Mouse (Mus musculus) left cerebral cortex, postnatal 36 days (tissue): ENCODE data around the gene Ifitm3. TPM values are rescaled to one million over a fixed set of nuclear protein-coding genes. Genes with fewer than 3 reads are reported as not detected.
"Not testable (repeated sequence)": the region's sequence is repeated elsewhere in the genome, so short reads cannot be mapped to it uniquely, and the experiment has no call there.

ENCODE experiments used
- DNase-seq, 2 experiments: peaks; one replicate each; pipeline ENCODE4 v3.0.0; 2021 to 2022; ENCODE audit warnings: low spot score in 2 of 2, mixed read lengths in 1 of 2
- intact Hi-C: fragments of 180-260 bp; cut with DNase I; formaldehyde crosslinking; loops from one replicate; pipeline ENCODE4 v1.15.1; 2025
- total RNA-seq, 2 experiments: library from RNA; stranded (reverse); gene quantifications; 2 replicates each; pipeline ENCODE4 v1.2.3; 2021

Ifitm3 gene
- total RNA-seq, 2 experiments from 2014 or later, result 9.6 to 14.3 TPM

DNA sequence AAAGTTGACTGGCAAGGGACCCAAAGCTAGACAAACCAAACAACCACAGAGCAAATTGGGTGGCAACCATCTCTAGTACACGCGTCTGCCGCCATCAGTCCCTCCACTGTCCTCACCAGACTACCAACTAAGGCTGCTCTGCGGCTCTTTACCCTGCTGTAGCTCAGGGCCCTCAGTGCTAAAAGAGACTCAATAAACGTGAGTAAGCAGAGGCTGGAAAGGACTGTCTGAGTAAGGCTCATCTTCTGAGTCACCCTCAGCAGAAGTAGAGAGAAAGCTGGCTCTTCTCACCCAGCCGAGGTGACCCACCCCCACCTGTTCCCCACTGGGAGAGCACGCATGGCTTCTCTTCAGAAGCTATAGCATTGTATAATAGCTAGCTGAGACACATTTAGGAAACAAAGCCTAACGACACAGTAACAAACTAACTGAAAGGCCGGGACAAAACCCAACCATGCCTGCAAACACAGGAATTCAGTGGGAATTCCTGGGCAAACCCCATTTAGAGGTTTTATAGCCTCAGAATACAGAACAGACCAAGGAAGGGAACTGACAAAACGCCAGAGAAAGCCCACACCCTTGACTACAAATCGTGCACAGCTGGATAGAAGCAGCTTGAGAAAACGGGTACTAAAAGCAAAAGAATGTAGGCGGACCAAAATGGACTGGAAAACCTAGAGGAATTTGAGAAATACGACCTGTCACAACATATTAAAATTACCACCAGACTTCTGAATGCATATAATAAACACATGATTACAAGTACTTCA is 37.0 kb downstream of the Ifitm3 start:
- DNase-seq, result no peak
- intact Hi-C loops, result no loop called here

DNA sequence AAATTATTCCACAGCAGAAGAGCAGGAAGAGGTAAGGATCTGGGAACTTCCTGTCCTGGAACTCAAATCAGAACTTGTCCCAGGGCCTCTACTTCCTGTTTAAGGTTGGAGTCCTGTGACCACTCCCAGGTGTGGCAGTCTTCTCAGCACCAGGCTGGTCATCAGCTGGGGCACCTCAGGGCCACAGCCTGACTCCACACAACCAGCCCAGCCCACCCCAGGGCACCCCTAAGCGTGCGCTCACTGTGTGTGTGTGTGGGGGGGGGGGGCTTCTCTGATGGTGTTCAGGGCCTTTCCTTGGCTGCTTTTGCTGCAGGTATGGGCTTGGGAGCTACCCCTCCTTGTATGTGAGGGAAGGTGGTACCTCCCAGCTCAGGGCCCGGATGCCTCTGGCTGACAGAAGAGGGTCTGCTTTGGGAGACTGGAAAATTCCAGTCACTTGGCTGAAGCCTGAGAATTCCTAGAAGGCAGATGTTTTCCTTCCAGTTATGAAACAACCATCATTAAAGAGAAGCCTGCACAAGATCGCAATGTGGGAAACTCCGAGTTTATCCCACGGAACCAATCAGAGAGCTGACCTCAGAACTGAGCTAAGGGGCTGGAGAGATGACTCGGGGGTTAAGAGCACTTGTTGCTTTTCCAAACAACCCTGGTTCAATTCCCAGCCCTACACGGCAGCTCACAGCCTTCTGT is 38.9 kb downstream of the Ifitm3 start:
- DNase-seq, result no peak
- intact Hi-C loops, result no loop called here

DNA sequence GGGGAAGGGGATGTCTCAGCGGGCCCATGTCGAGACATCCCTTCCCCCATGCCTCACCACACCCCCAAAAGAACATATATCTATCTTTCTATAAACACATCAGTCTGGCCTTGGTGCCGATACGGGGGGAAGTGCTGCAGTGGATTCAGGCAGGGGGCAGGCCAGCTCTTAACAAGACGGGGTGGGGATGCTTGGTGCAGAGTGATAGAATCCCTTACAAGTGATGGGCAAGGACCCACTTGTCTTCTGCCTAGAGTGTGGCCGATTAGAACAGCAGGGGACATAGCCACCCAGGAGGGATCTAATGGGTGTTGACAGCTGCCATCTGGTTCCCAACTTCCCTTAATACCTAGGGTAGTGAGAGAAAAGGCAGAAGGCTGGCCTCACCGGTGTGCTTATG is 39.6 kb downstream of the Ifitm3 start:
- intact Hi-C loops, result no loop called here

DNA sequence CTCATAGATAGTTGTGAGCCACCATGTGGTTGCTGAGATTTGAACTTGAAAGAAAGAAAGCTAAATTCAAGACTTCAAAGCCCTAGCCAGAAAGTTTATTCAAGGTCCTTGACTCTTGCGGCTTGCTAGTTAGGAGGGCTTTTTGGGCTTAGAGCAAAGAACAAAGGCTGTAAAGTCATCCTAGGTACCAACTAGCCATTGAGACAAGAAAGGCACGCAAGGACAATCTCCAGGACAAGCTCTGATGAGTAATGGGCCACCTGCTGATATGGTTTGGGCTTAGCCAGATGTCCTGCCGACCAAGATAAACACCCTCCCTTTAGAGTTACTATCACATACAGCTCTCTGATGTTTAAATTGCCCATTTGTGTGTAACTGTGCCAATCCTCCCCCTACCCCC is 41.9 kb downstream of the Ifitm3 start:
- intact Hi-C loops, DNase-seq: not testable (repeated sequence)

More for the DNA sequence above, 39.6 kb downstream of the Ifitm3 start:
- DNase-seq, result no peak

DNA sequence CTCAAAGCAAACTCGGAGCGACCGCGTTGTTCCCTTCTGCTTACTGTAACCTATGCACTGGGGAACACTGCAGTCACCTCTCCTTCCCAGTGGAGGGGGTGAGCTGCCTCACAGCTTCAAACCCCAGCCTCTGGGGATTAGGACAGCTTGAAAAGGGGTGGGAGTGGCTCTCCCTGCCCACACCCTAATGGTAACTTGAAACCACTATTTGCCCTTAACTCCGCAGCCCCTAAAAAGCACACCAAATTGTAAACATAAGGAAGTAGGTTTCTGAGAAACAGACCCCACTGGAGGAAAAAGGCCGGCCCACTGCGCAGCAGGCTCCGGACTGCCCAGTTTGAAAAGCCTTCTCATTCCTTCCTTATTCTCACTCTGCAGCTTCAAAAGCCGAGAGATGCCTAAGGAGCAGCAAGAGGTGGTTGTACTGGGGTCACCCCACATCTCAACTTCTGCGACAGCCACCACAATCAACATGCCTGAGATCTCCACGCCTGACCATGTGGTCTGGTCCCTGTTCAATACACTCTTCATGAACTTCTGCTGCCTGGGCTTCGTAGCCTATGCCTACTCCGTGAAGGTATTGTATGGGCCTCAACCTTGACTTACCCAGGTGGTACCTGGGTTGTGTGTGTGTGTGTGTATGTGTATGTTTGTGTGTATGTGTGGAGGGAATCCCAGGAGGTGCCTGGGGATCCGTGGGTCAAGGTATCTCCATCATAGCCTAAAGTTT is 42.5 kb downstream of the Ifitm3 start:
- intact Hi-C loops, result no loop called here

DNA sequence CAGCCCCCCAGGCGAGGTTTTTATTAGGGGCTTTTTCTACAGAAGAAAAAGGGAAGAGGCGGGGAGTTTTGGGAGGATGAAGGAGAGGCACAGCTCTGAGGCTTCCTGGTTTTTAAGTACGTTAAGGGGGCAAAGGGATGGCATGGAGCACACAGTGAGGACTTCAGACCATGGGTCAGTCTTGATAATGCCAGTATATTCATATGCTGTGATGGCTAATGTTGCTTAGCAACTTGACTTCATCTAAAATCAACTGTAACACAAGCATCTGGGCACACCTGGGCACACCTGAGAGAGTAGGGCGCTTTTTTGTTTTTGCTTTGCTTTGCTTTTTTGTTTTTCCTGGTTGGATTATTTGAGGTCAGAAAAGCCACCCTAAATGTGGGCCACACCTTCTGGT is 43.6 kb downstream of the Ifitm3 start, which contains the start of gene Ifitm1:
Ifitm1 (plus strand) TSS at position 301 of the 400 bp plus-strand sequence.
- DNase-seq, result no peak
- intact Hi-C loops, result no loop called here

More for the DNA sequence above, 42.5 kb downstream of the Ifitm3 start:
- DNase-seq, result no peak

DNA sequence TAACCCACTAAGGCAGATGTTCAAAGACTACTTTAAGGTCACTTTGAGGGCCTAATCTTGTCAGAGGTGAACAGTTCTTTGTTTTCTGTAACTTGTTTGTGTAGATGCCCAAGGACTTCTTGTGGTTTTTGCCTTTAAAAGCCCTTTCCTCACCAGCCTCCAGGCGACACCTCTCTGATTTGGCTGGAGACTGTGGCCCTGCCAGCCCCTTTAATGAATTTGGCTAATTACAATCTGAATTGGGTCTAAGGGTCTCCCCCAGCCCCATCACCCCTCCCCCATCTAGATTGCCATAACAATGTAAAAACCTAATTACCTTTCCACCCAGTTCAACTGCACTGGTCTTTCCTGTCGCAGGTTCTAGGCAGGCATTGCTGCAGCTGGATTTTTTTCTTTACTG is 47.8 kb downstream of the Ifitm3 start:
- intact Hi-C loops, result loop anchor here (5.0 kb wide), 1 partner anchor 45 kb away; no protein-coding TSS in a partner anchor
- DNase-seq, result no peak

DNA sequence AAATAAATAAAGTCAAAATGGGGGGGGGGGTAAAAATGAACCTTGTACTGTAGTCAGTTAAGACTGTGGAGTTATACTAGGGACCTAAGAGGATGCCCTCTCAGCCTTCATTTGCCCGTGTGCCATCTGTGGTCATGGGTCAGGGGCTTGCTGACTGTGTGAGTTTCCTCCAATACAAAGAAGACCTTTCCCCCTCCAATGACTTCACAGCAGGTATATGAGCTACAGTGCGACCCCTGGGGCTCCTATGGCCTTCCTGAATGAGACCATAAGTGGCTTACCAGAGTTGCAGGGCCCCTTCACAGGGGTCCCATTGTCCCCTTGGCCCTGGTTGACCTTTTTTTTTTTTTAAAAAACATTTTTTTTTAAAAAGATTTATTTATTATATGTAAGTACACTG is 49.2 kb downstream of the Ifitm3 start:
- DNase-seq, result no peak
- intact Hi-C loops, result loop anchor here (5.0 kb wide), 1 partner anchor 46 kb away; no protein-coding TSS in a partner anchor

DNA sequence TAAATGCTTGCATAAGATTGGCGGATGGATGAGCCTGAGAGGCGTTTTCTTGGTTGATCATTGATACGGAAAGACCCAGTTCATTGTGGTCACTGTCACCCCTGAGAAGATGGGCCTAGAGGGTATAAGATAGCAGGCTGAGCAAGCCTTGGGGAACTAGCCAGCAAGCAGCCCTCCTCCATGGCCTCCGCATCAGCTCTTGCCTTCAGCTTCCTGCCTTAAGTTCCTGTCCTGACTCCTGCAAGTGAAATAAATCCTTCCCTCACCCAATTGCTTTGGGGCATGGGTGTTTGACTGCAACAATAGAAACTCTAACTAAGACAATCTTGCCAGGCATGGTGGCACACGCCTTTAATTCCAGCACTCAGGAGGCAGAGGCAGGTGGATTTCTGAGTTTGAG is 50.5 kb downstream of the Ifitm3 start:
- no peak for DNase-seq
- intact Hi-C loops, result loop anchor here (5.0 kb wide), 1 partner anchor 47 kb away; no protein-coding TSS in a partner anchor

Other genes with a start within 250 kb of the Ifitm3 start
- not detected for gene Cyp2e1, start 247.0 kb downstream of the Ifitm3 start, total RNA-seq
- gene Syce1, start 222.9 kb downstream of the Ifitm3 start, total RNA-seq, result under 1 TPM; 0.22 to 0.54 TPM
- gene Zfp941, start 188.6 kb downstream of the Ifitm3 start, total RNA-seq, result 10 to 100 TPM; 22.2 to 31.0 TPM
- 1 to 10 TPM; 2.1 to 8.4 TPM for gene Urah, start 175.8 kb downstream of the Ifitm3 start, total RNA-seq
- gene Scgb1c1, start 165.2 kb downstream of the Ifitm3 start, total RNA-seq, result not detected
- gene Odf3, start 163.0 kb downstream of the Ifitm3 start, total RNA-seq, result not detected
- gene Gm45785, start 154.4 kb downstream of the Ifitm3 start, total RNA-seq, result 1 to 10 TPM in 1 of 2 experiments, not detected in 1; 2.3 TPM
- gene Ric8a, start 153.8 kb downstream of the Ifitm3 start, total RNA-seq, result 10 to 100 TPM; 68.2 to 68.7 TPM
- 10 to 100 TPM; 22.5 to 27.3 TPM for gene Bet1l, start 153.2 kb downstream of the Ifitm3 start, total RNA-seq
- 100 to 1,000 TPM; 106 to 113 TPM for gene Psmd13, start 128.8 kb downstream of the Ifitm3 start, total RNA-seq
- gene Sirt3, start 128.5 kb downstream of the Ifitm3 start, total RNA-seq, result 10 to 100 TPM; 73.1 to 78.5 TPM
- not detected for gene Cox8b, start 110.3 kb downstream of the Ifitm3 start, total RNA-seq
- under 1 TPM; 0.47 to 0.54 TPM for gene Nlrp6, start 89.9 kb downstream of the Ifitm3 start, total RNA-seq
- 1 to 10 TPM; 3.3 to 5.8 TPM for gene Pgghg, start 69.4 kb downstream of the Ifitm3 start, total RNA-seq
- not detected for gene Ifitm5, start 60.5 kb downstream of the Ifitm3 start, total RNA-seq
- gene Gm45717, start 54.8 kb downstream of the Ifitm3 start, total RNA-seq, result not detected
- gene Ifitm2, start 54.8 kb downstream of the Ifitm3 start, total RNA-seq, result 10 to 100 TPM; 12.3 to 14.0 TPM
- gene Ifitm1, start 43.5 kb downstream of the Ifitm3 start, total RNA-seq, result 1 to 10 TPM; 3.6 to 4.2 TPM
- gene Ifitm6, start 7.2 kb upstream of the Ifitm3 start, total RNA-seq, result not detected
- not detected for gene Gm17387, start 18.4 kb upstream of the Ifitm3 start, total RNA-seq
- gene B4galnt4, start 50.3 kb upstream of the Ifitm3 start, total RNA-seq, result 10 to 100 TPM; 84.4 to 86.3 TPM
- gene Pkp3, start 67.4 kb upstream of the Ifitm3 start, total RNA-seq, result not detected
- 1 to 10 TPM; 1.7 to 2.8 TPM for gene Sigirr, start 89.8 kb upstream of the Ifitm3 start, total RNA-seq
- gene Ano9, start 107.0 kb upstream of the Ifitm3 start, total RNA-seq, result not detected
- gene Ptdss2, start 111.6 kb upstream of the Ifitm3 start, total RNA-seq, result 10 to 100 TPM; 45.1 to 52.1 TPM
- 10 to 100 TPM; 33.6 to 36.2 TPM for gene Rnh1, start 162.1 kb upstream of the Ifitm3 start, total RNA-seq
- 100 to 1,000 TPM; 256 to 304 TPM for gene Hras, start 183.2 kb upstream of the Ifitm3 start, total RNA-seq
- 1 to 10 TPM; 3.5 to 4.7 TPM for gene Lrrc56, start 183.4 kb upstream of the Ifitm3 start, total RNA-seq
- gene Lmntd2, start 203.3 kb upstream of the Ifitm3 start, total RNA-seq, result not detected
- gene Rassf7, start 205.1 kb upstream of the Ifitm3 start, total RNA-seq, result 1 to 10 TPM in 1 of 2 experiments, under 1 TPM in 1; 0.70 to 1.3 TPM
- gene Phrf1, start 218.0 kb upstream of the Ifitm3 start, total RNA-seq, result 10 to 100 TPM; 64.4 to 78.0 TPM